Mouse (Mus musculus): ENCODE measurements around the gene Glmn. TPM values are rescaled to one million over a fixed set of nuclear protein-coding genes. Genes with fewer than 3 reads are reported as not detected.

Glmn gene
- total RNA-seq (2014; rRNA removed) (18.0 and 24.1 TPM in 2 replicates), polyA plus RNA-seq (2015; fragmentation: Nextera tagmentation; extraction: Ambion mirVana) (29.0 and 35.4 TPM in 2 replicates)

DNA sequence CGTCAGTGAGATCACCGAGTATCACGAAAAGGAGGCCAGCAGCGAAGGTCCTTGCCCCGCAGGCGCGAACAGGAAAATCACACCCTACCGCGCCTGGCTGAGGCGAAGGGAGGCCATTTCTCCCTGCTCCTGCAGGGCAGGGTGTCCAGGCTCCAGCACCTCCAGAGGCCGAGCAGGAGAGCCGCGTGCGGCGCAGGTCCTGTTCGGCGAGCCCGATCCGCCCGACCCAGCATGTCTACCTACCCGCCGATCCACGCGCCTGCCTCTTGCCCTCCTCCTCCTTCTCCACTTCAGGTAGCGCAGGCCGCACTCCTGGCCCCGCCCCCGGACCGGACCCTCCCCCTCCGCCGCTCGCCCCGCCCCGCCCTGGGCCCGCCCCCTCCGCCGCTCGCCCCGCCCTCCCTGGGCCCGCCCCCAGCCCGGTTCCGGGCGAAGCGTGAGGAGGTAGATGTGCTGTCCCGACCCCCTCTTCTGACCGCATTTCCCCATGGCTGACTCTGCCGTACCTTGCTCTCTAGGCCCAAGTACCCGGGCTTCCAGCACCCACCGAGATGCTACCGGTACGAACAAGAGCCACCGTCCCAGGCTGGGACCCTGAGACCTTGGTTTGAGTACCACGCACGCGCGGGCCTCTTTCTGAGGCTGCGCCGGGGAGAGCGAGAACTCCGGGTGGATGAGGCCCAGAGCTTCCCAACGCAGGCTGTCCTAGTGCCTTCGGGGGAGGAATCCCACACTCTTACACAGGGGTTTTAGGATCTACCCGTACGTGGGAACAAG, at the start of gene Glmn, which contains the start of gene Rpap2:
Gene Glmn (minus strand): TSS at position 588 of the 777 bp plus-strand sequence.
Gene Rpap2 (plus strand): TSS at position 73 of the 777 bp plus-strand sequence.
- peak within 1 kb of the TSS; percentile 91 for H3K27ac ChIP-seq (ENCODE audit: low read depth, low read length)
- H3K4me3 ChIP-seq (ENCODE audit: low read depth, low read length): peak within 1 kb of the TSS; percentile 73
- TF ChIP-seq CTCF (IDR thresholded peaks at IDR 0.05; ENCODE audit: low read depth): 0 out of 2 replicates have a peak, but pooled peaks have one; percentile 18
- 0 out of 2 replicates have a peak, but pooled peaks cover 5% of the 10 kb centered on the region for H3K4me1 ChIP-seq (ENCODE audit: insufficient read depth)
- ATAC-seq (peak; percentile 97), DNase-seq (peak; percentile 94)
- H3K27me3 ChIP-seq (ENCODE audit: insufficient read depth, low read length): no peaks in the 10 kb centered on the region
- peak within 1 kb of the TSS; percentile 67 for H3K4me2 ChIP-seq (ENCODE audit: low read depth)
- H3K36me3 ChIP-seq (ENCODE audit: insufficient read depth): peaks cover 12% of the 10 kb centered on the region
- H3K9me3 ChIP-seq (ENCODE audit: low read length): no peaks in the 10 kb centered on the region
- H3K9ac ChIP-seq: peak within 1 kb of the TSS; percentile 81
- 1% methylated on average over 56 of the region's 64 CpGs for WGBS

DNA sequence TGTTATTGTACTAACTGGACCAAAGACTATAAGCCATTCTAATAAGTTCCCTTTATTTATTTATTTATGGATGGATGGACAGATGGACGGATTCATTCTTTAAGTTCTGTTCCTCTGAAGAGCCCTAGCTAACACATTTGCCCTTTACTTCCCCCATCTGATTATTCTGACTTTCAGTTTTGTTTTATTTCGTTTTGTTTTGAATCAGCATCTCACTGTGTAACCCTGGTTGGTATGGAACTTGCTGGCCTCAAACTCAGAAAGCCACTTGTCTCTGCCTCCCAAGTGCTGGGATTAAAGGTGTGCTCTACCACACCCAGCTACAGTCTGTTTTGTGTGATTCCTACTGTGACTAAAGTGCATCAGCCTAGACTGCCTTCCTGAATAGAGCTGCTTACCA, 48.2 kb upstream of the Glmn start:
- Histone ChIP-seq H3K36me3 (ENCODE audit: insufficient read depth) (peaks cover 6% of the 10 kb centered on the region; the same call in 1 of the 2 replicates), H3K4me3 (ENCODE audit: low read depth, low read length) (no peak overlapping the region), H3K9me3 (ENCODE audit: low read length) (no peaks in the 10 kb centered on the region), H3K4me2 (ENCODE audit: low read depth) (no peak overlapping the region), H3K27me3 (ENCODE audit: insufficient read depth, low read length) (no peaks in the 10 kb centered on the region), H3K9ac (no peak overlapping the region), H3K27ac (ENCODE audit: low read depth, low read length) (no peak overlapping the region), H3K4me1 (ENCODE audit: insufficient read depth) (no peaks in the 10 kb centered on the region)
- 82% methylated on average over 2 of the region's 2 CpGs for WGBS
- no peak for ATAC-seq
- TF ChIP-seq CTCF (IDR thresholded peaks at IDR 0.05; ENCODE audit: low read depth): no peak
- DNase-seq: no peak

DNA sequence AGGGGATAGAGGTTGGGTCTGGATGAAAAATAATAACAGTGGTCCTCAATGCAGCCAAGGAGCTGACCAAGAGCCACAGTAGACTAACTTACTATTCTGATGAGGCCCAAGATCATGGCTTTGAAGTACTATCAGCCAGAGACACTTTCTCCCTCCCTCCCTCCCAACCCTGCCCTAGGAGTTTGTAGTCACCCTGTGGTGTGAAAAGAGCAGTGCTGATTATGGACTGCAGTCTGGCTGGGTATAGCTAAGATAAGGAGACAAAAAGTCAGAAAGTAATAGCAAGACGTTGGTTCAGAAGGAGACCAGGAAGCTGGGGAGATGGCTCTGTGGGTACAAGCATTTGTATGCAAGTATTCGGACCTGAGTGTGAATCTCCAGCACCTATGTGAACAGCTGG, 46.9 kb upstream of the Glmn start:
- H3K4me1 ChIP-seq (ENCODE audit: insufficient read depth): no peaks in the 10 kb centered on the region
- TF ChIP-seq CTCF (IDR thresholded peaks at IDR 0.05; ENCODE audit: low read depth): no peak
- 92% methylated on average over 2 of the region's 2 CpGs for WGBS
- H3K27me3 ChIP-seq (ENCODE audit: insufficient read depth, low read length): no peaks in the 10 kb centered on the region
- no peak overlapping the region for H3K27ac ChIP-seq (ENCODE audit: low read depth, low read length)
- no peak overlapping the region for H3K4me2 ChIP-seq (ENCODE audit: low read depth)
- H3K9me3 ChIP-seq (ENCODE audit: low read length): no peaks in the 10 kb centered on the region
- H3K9ac ChIP-seq: no peak overlapping the region
- no peak for ATAC-seq
- peaks cover 6% of the 10 kb centered on the region; the same call in 1 of the 2 replicates for H3K36me3 ChIP-seq (ENCODE audit: insufficient read depth)
- no peak for DNase-seq
- H3K4me3 ChIP-seq (ENCODE audit: low read depth, low read length): no peak overlapping the region

GRCm38 (mm10) chr5:107638366-107638765, 40.7 kb upstream of the Glmn start:
- no peak overlapping the region for H3K4me3 ChIP-seq (ENCODE audit: low read depth, low read length)
- H3K27me3 ChIP-seq (ENCODE audit: insufficient read depth, low read length): no peaks in the 10 kb centered on the region
- no peak for ATAC-seq
- H3K9ac ChIP-seq: no peak overlapping the region
- peaks cover 6% of the 10 kb centered on the region; the same call in 1 of the 2 replicates for H3K36me3 ChIP-seq (ENCODE audit: insufficient read depth)
- no peaks in the 10 kb centered on the region for H3K9me3 ChIP-seq (ENCODE audit: low read length)
- no peaks in the 10 kb centered on the region for H3K4me1 ChIP-seq (ENCODE audit: insufficient read depth)
- H3K4me2 ChIP-seq (ENCODE audit: low read depth): no peak overlapping the region
- 91% methylated on average over 8 of the region's 8 CpGs for WGBS
- no peak for TF ChIP-seq CTCF (IDR thresholded peaks at IDR 0.05; ENCODE audit: low read depth)
- DNase-seq: no peak
- H3K27ac ChIP-seq (ENCODE audit: low read depth, low read length): no peak overlapping the region

DNA sequence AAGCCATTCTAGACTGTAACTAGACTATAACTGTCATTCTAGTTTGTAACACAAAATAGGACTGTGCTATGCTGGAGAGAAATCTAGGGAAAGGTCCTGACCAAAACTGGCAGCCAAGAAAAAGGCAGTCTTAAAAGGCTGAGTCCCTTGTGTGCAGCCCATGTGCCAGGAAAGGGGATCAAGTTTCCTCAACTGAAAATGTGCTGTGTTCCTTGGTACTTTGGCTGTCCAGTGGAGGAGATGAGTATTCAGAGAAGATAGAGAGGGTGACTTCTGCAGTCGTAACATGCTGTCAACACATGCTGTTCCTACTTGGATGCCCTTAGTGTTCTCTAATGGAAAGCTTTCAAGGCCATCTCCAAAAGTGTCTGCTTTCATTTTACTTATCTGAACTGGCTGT, 39.4 kb upstream of the Glmn start:
- Histone ChIP-seq H3K4me2 (ENCODE audit: low read depth) (no peak overlapping the region), H3K9me3 (ENCODE audit: low read length) (no peaks in the 10 kb centered on the region), H3K36me3 (ENCODE audit: insufficient read depth) (0 out of 2 replicates have a peak, but pooled peaks cover under 1% of the 10 kb centered on the region), H3K4me3 (ENCODE audit: low read depth, low read length) (no peak overlapping the region), H3K4me1 (ENCODE audit: insufficient read depth) (no peaks in the 10 kb centered on the region), H3K9ac (no peak overlapping the region), H3K27me3 (ENCODE audit: insufficient read depth, low read length) (no peaks in the 10 kb centered on the region), H3K27ac (ENCODE audit: low read depth, low read length) (no peak overlapping the region)
- no peak for TF ChIP-seq CTCF (IDR thresholded peaks at IDR 0.05; ENCODE audit: low read depth)
- 87% methylated on average over 1 of the region's 1 CpGs for WGBS
- DNase-seq: no peak
- ATAC-seq: no peak

- Histone ChIP-seq H3K4me1 (ENCODE audit: insufficient read depth) (no peaks in the 10 kb centered on the region), H3K4me2 (ENCODE audit: low read depth) (no peak overlapping the region), H3K9me3 (ENCODE audit: low read length) (no peaks in the 10 kb centered on the region), H3K36me3 (ENCODE audit: insufficient read depth) (peaks cover 3% of the 10 kb centered on the region; the same call in 1 of the 2 replicates), H3K4me3 (ENCODE audit: low read depth, low read length) (no peak overlapping the region), H3K27me3 (ENCODE audit: insufficient read depth, low read length) (no peaks in the 10 kb centered on the region), H3K27ac (ENCODE audit: low read depth, low read length) (no peak overlapping the region), H3K9ac (no peak overlapping the region)
- ATAC-seq: no peak
- TF ChIP-seq CTCF (IDR thresholded peaks at IDR 0.05; ENCODE audit: low read depth): no peak
- DNase-seq: no peak
- WGBS: 84% methylated on average over 4 of the region's 4 CpGs
These were observed 36.0 kb upstream of the Glmn start for GRCm38 (mm10) chr5:107633651-107634050.

GRCm38 (mm10) chr5:107621327-107621726, 23.6 kb upstream of the Glmn start:
- ATAC-seq: no peak

More at GRCm38 (mm10) chr5:107621327-107621726, 23.6 kb upstream of the Glmn start:
- Histone ChIP-seq H3K4me3 (ENCODE audit: low read depth, low read length) (no peak overlapping the region), H3K9me3 (ENCODE audit: low read length) (no peaks in the 10 kb centered on the region), H3K9ac (no peak overlapping the region), H3K4me1 (ENCODE audit: insufficient read depth) (no peaks in the 10 kb centered on the region), H3K27me3 (ENCODE audit: insufficient read depth, low read length) (no peaks in the 10 kb centered on the region), H3K4me2 (ENCODE audit: low read depth) (no peak overlapping the region), H3K27ac (ENCODE audit: low read depth, low read length) (no peak overlapping the region), H3K36me3 (ENCODE audit: insufficient read depth) (peaks cover 24% of the 10 kb centered on the region; the same call in 1 of the 2 replicates)
- no peak for DNase-seq
- TF ChIP-seq CTCF (IDR thresholded peaks at IDR 0.05; ENCODE audit: low read depth): no peak
- WGBS: 94% methylated on average over 3 of the region's 3 CpGs
